Mouse (Mus musculus): ENCODE data around the gene Kcnn1. TPM values are rescaled to one million over a fixed set of nuclear protein-coding genes. Genes with fewer than 3 reads are reported as not detected.
A peak's percentile ranks its signal among the peaks of the same experiment; 100 is the strongest.

Gene Kcnn1
- total RNA-seq, 1 experiment from 2014 or later, result 3.8 TPM

- DNase-seq, result peak; percentile 90
Observed at GRCm38 (mm10) chr8:70893656-70894384, 30.8 kb upstream of the Kcnn1 start.

- DNase-seq, result no peak
Observed at GRCm38 (mm10) chr8:70892896-70893655, 30.0 kb upstream of the Kcnn1 start.

- DNase-seq, result no peak
Observed at GRCm38 (mm10) chr8:70892022-70892895, 29.2 kb upstream of the Kcnn1 start, which contains the start of gene Slc5a5. TSS of gene Slc5a5 (minus strand) at chr8:70892757.

- DNase-seq, result no peak
Observed at GRCm38 (mm10) chr8:70891356-70891755, 28.3 kb upstream of the Kcnn1 start.

GRCm38 (mm10) chr8:70890656-70891055 is 27.6 kb upstream of the Kcnn1 start:
- no peak for DNase-seq

- DNase-seq, result peak; percentile 65
Observed at GRCm38 (mm10) chr8:70887669-70888068, 24.6 kb upstream of the Kcnn1 start.

- peak; percentile 70 for DNase-seq
Observed at GRCm38 (mm10) chr8:70885612-70886011, 22.6 kb upstream of the Kcnn1 start.

- no peak for DNase-seq
Observed at GRCm38 (mm10) chr8:70884683-70885082, 21.6 kb upstream of the Kcnn1 start.

- DNase-seq, result no peak
Observed at GRCm38 (mm10) chr8:70884186-70884585, 21.1 kb upstream of the Kcnn1 start.

- peak; percentile 62 for DNase-seq
Observed at GRCm38 (mm10) chr8:70880546-70880945, 17.5 kb upstream of the Kcnn1 start.

GRCm38 (mm10) chr8:70880126-70880525 is 17.1 kb upstream of the Kcnn1 start:
- peak; percentile 74 for DNase-seq

- no peak for DNase-seq
Observed at GRCm38 (mm10) chr8:70879500-70879899, 16.4 kb upstream of the Kcnn1 start.

GRCm38 (mm10) chr8:70878178-70878577 is 15.1 kb upstream of the Kcnn1 start:
- peak; percentile 6 for DNase-seq

- no peak for DNase-seq
Observed at GRCm38 (mm10) chr8:70876382-70876781, 13.3 kb upstream of the Kcnn1 start.

GRCm38 (mm10) chr8:70874441-70874840 is 11.4 kb upstream of the Kcnn1 start:
- DNase-seq, result no peak

GRCm38 (mm10) chr8:70873364-70873985 is 10.4 kb upstream of the Kcnn1 start, which contains the start of gene Ccdc124:
TSS of gene Ccdc124 (minus strand) at chr8:70873935.
- peak; percentile 98 for DNase-seq

- no peak for DNase-seq
Observed at GRCm38 (mm10) chr8:70872643-70873363, 9.7 kb upstream of the Kcnn1 start.

- DNase-seq, result no peak
Observed at GRCm38 (mm10) chr8:70871195-70871807, 8.2 kb upstream of the Kcnn1 start.

GRCm38 (mm10) chr8:70869601-70870041 is 6.6 kb upstream of the Kcnn1 start:
- DNase-seq, result peak; percentile 86

- DNase-seq, result no peak
Observed at GRCm38 (mm10) chr8:70869199-70869571, 6.1 kb upstream of the Kcnn1 start.
